Mouse (Mus musculus) splenic B cell, adult 2 months (primary cell): ENCODE data around the gene Ttc16.
A peak's percentile ranks its signal among the peaks of the same experiment; 100 is the strongest.

ENCODE experiments used
- DNase-seq: peaks from one replicate; pipeline ENCODE4 v3.0.0-alpha.2; 2011; ENCODE audit warnings: low read depth, low spot score
- H3K27me3 ChIP-seq: 2 replicates; pipeline ENCODE4 v1.6.1; 2012; ENCODE audit warnings: mild to moderate bottlenecking, low read length, moderate library complexity, mixed read lengths; ENCODE audit not compliant: control insufficient read depth, poor library complexity, insufficient read depth, severe bottlenecking
- H3K36me3 ChIP-seq: 2 replicates; pipeline ENCODE4 v1.6.1; 2012; ENCODE audit warnings: mild to moderate bottlenecking, low read length, moderate library complexity, mixed read lengths; ENCODE audit not compliant: control insufficient read depth, poor library complexity, insufficient read depth, severe bottlenecking

Gene Ttc16

DNA sequence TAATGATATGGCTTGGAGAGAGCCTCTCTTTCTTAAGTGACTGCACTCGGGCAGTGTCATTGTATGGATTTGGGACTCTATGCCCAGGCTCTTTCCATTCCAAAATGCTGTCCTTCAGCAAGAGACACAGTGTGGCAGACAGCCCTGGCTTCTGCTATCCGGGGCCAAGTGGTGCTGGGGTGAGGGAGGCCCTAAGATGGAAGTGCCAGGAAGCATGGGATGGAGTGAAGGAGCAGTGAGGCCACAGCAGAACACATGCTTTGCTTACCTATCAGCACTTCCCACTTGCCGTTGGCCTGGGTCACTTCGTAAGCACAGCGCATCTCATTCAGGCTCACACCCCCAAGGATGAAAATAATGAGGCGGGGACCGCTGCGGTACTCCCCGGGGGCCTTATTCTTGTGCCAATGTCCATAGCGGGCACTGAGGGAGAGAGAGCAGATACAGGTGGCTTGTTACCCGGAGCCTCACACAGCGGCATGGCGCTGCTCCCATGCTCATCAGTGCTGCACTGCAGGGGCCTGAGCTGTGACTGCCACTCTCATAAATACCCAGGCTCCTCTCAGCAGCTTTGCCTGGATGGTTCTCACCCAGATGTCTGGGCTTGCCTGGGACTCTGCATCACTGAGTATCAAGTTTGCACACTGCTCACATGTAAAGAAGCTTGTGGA is 20.4 kb upstream of the Ttc16 start:
- H3K36me3 ChIP-seq = no peaks in the 10 kb centered on the region
- no peak for DNase-seq

DNA sequence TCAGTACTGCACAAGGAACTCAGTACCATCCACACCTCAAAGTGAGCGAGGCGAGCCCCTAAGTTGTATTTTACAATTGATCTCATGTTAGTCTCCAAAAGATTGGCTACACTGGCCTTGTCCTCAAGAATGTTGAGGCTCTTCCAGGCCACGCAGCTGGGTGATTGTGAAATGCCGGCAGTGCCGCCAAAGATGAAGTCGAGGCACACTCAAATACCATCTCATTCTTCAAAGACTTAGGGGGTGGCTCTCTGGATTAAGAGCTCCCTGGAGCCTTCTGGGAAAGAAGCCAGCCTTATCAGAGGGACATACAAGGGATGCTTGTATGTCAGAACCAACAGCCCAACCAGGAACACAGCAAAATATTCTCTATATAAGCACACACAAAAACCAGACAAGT is 15.9 kb upstream of the Ttc16 start:
- Histone ChIP-seq H3K27me3 (no peaks in the 10 kb centered on the region), H3K36me3 (no peaks in the 10 kb centered on the region)
- DNase-seq = no peak

More for the DNA sequence above, 20.4 kb upstream of the Ttc16 start:
- no peaks in the 10 kb centered on the region for H3K27me3 ChIP-seq

- Histone ChIP-seq H3K36me3 (no peaks in the 10 kb centered on the region), H3K27me3 (no peaks in the 10 kb centered on the region)
- DNase-seq = no peak
These were observed 13.1 kb upstream of the Ttc16 start for GRCm38 (mm10) chr2:32788581-32788980.

DNA sequence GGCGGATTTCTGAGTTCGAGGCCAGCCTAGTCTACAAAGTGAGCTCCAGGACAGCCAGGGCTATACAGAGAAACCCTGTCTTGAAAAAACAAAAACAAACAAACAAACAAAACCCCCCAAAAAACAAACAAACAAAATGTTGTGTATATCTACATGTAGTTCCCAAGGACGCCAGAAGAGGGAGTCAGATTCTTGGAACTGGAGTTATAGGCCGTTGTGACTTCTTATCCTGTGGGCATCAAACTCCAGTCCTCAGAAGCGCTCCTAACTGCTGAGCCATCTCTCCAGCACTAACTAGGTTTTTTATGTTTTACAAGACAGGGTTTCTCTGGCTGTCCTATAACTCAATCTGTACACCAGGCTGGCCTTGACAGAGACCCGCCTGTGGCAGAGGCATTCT is 11.7 kb upstream of the Ttc16 start:
- H3K27me3 ChIP-seq = no peaks in the 10 kb centered on the region

GRCm38 (mm10) chr2:32784048-32784681 is 8.7 kb upstream of the Ttc16 start, which contains the start of gene Cfap157:
Gene Cfap157, minus strand, starts transcription at chr2:32784428.
- no peaks in the 10 kb centered on the region for H3K36me3 ChIP-seq
- no peaks in the 10 kb centered on the region for H3K27me3 ChIP-seq
- DNase-seq = no peak

More for the DNA sequence above, 11.7 kb upstream of the Ttc16 start:
- no peaks in the 10 kb centered on the region for H3K36me3 ChIP-seq
- DNase-seq = peak; percentile 61

GRCm38 (mm10) chr2:32781710-32782109 is 6.3 kb upstream of the Ttc16 start:
- no peak for DNase-seq
- Histone ChIP-seq H3K36me3 (no peaks in the 10 kb centered on the region), H3K27me3 (no peaks in the 10 kb centered on the region)

- H3K36me3 ChIP-seq = no peaks in the 10 kb centered on the region
- no peaks in the 10 kb centered on the region for H3K27me3 ChIP-seq
- DNase-seq = no peak
These were observed 4.3 kb upstream of the Ttc16 start for GRCm38 (mm10) chr2:32779714-32780113.

- Histone ChIP-seq H3K27me3 (no peaks in the 10 kb centered on the region), H3K36me3 (no peaks in the 10 kb centered on the region)
- DNase-seq = peak; percentile 70
These were observed 3.7 kb upstream of the Ttc16 start for GRCm38 (mm10) chr2:32779131-32779530.

GRCm38 (mm10) chr2:32778081-32778480 is 2.6 kb upstream of the Ttc16 start:
- no peaks in the 10 kb centered on the region for H3K36me3 ChIP-seq
- DNase-seq = no peak
- no peaks in the 10 kb centered on the region for H3K27me3 ChIP-seq

DNA sequence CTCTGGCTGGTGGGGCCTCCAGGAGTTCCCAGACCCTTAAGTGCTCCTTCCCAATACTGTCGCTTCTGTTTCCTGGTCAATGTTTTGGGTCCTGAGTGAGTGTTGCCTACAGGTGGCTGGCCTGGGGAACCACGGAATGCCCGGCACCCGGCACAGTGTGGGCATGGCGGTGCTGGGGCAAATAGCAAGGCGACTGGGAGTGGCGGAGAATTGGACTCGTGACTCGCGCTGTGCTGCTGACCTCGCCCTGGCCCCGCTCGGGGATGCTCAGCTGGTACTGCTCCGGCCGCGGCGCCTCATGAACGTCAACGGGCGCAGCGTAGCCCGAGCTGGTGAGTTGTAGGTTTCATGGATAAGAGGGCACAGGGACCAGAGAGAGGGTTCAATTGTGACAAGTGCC is 759 bp upstream of the Ttc16 start:
- Histone ChIP-seq H3K36me3 (no peaks in the 10 kb centered on the region), H3K27me3 (no peaks in the 10 kb centered on the region)
- no peak for DNase-seq

GRCm38 (mm10) chr2:32772626-32773279 is 2.7 kb downstream of the Ttc16 start:
- no peak for DNase-seq
- H3K36me3 ChIP-seq = no peaks in the 10 kb centered on the region
- no peaks in the 10 kb centered on the region for H3K27me3 ChIP-seq

- no peaks in the 10 kb centered on the region for H3K27me3 ChIP-seq
- DNase-seq = no peak
- no peaks in the 10 kb centered on the region for H3K36me3 ChIP-seq
These were observed 3.5 kb downstream of the Ttc16 start for GRCm38 (mm10) chr2:32771886-32772285.

- Histone ChIP-seq H3K27me3 (no peaks in the 10 kb centered on the region), H3K36me3 (no peaks in the 10 kb centered on the region)
- DNase-seq = no peak
These were observed 5.9 kb downstream of the Ttc16 start for GRCm38 (mm10) chr2:32769327-32770085.

DNA sequence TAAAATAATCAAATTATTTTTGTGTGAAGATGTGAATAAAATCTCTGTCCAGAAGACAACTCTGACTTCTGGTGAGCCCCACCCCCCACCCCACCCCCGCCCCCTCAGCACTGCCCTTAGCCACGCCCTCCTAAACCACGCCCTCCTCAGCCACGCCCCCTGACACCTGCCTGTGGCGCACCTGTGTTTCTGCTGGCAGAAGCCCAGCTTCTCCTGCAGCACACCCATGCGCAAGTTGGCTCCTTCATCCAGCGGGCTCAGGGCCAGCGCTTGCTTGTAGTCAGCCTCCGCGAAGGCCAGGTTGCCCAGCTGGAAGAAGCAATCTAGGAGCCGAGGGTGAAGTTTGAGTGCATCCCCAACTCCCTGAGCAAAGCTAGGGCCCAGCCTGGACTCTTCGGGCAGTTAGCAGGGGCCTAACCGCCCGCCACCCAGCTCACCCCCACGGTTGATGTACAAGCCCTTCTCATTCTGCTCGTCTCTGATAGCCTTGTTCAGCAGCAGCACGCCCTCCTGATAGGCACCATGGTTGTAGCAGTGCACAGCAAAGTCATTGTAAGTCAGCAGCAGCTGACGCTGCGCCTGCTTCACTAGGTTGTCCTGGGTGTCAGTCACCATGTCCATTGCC is 6.7 kb downstream of the Ttc16 start:
- Histone ChIP-seq H3K36me3 (no peaks in the 10 kb centered on the region), H3K27me3 (no peaks in the 10 kb centered on the region)
- no peak for DNase-seq
